Mouse (Mus musculus): ENCODE data around the gene Klf13.

DNA sequence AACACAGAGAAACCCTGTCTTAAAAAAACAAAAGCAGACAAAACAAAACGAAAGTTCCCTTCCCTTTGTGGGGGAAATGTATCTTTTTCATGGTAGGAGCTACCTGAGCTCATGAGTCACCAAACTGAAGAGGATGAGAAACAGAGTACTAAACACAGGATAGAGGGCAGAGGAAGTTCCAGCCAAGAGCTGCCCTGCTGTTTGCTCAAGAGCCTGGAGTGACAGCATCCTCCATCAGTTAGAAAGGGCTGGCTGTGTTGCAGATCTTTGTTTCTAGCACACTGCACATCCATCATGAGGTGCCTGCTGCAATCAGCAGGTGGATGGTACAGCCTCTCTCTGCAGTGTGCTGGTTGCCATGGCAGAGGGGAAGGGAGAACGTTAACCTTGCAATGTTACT lies 5.2 kb upstream of the Klf13 start:
- TF ChIP-seq CTCF (IDR thresholded peaks at IDR 0.05) (no peak), EP300 (IDR thresholded peaks at IDR 0.05) (no peak)
